Mouse (Mus musculus) hindbrain, embryonic 16.5 days (tissue): ENCODE measurements at regions not wholly inside any gene's neighbourhood (a gene's known extent, or its start where the extent isn't known, plus 50 kb on each side); places are given as distances from the start of the nearest gene placed in this dataset.
"Not testable (repeated sequence)": the region's sequence is repeated elsewhere in the genome, so short reads cannot be mapped to it uniquely, and the experiment has no call there.

Source experiments
- ATAC-seq: fragments of 200-750 bp; cut with Nextera tagmentation; 2 replicates; pipeline ENCODE4 v1.8.0; 2017; ENCODE audit warnings: moderate TSS enrichment, moderate library complexity
- H3K27ac ChIP-seq: fragments of 300-500 bp; sonication (generic); 2 replicates; pipeline ENCODE4 v1.5.1; 2014; ENCODE audit warnings: low read depth, mild to moderate bottlenecking, control low read depth, low read length, moderate library complexity
- H3K27me3 ChIP-seq: fragments of 300-500 bp; sonication (generic); replicated peaks from 2 replicates; pipeline ENCODE4 v1.6.1; 2014; ENCODE audit warnings: low read length; ENCODE audit not compliant: control insufficient read depth, insufficient read depth
- H3K36me3 ChIP-seq: fragments of 300-500 bp; sonication (generic); 2 replicates; pipeline ENCODE4 v1.6.1; 2014; ENCODE audit warnings: mild to moderate bottlenecking, low read length, moderate library complexity, mixed read lengths; ENCODE audit not compliant: control insufficient read depth, insufficient read depth
- H3K4me1 ChIP-seq: fragments of 300-500 bp; sonication (generic); 2 replicates; pipeline ENCODE4 v1.6.1; 2014; ENCODE audit warnings: low read depth, low read length; ENCODE audit not compliant: control insufficient read depth, insufficient read depth
- H3K4me2 ChIP-seq: fragments of 300-500 bp; sonication (generic); 2 replicates; pipeline ENCODE4 v1.6.1; 2014; ENCODE audit warnings: mild to moderate bottlenecking, low read length, control low read depth, moderate library complexity
- H3K4me3 ChIP-seq: fragments of 300-500 bp; sonication (generic); 2 replicates; pipeline ENCODE4 v1.5.1; 2014; ENCODE audit warnings: mild to moderate bottlenecking, low read length, control low read depth, moderate library complexity
- H3K9ac ChIP-seq: fragments of 300-500 bp; sonication (generic); 2 replicates; pipeline ENCODE4 v1.6.1; 2014; ENCODE audit warnings: low read depth, mild to moderate bottlenecking, control low read depth, low read length, moderate library complexity
- H3K9me3 ChIP-seq: fragments of 300-500 bp; sonication (generic); 2 replicates; pipeline ENCODE4 v1.6.1; 2014; ENCODE audit warnings: mild to moderate bottlenecking, low read length, moderate library complexity; ENCODE audit not compliant: control insufficient read depth
- whole genome bisulfite sequencing: fragments of 180-500 bp; shearing (Covaris S2); extraction: QIAGEN DNeasy Blood & Tissue Kit; methylation state at CpG from one replicate; pipeline ENCODE4 v1.1.7; 2014; 5-methylcytosine and 5-hydroxymethylcytosine counted together

DNA sequence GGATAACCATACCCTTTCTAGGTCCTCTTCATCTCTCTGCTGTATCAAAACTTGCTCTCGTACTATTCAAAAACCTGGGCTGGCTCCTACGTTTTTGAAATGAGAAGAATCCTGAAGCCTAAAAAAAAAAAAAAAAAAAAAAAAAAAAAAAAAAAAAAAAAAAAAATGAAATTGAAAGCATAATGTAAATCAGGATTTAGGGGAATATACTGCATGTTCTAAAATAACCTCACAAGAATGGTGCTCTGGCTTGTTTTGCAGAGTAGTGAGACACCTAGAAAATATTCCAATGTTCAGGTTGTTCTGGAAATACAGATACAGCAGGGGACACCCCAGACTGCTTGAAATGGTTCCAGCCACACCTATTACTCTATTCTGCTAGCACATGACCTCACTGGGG is 442.0 kb downstream of the Lmo7 start:
- Histone ChIP-seq H3K4me3 (no peak overlapping the region), H3K4me1 (no peaks in the 10 kb centered on the region), H3K9me3 (no peaks in the 10 kb centered on the region), H3K4me2 (no peak overlapping the region), H3K36me3 (no peaks in the 10 kb centered on the region), H3K27ac (no peak overlapping the region), H3K9ac (no peak overlapping the region), H3K27me3 (no peaks in the 10 kb centered on the region)
- ATAC-seq = no peak
- 74% methylated on average over 2 of the region's 2 CpGs for WGBS

DNA sequence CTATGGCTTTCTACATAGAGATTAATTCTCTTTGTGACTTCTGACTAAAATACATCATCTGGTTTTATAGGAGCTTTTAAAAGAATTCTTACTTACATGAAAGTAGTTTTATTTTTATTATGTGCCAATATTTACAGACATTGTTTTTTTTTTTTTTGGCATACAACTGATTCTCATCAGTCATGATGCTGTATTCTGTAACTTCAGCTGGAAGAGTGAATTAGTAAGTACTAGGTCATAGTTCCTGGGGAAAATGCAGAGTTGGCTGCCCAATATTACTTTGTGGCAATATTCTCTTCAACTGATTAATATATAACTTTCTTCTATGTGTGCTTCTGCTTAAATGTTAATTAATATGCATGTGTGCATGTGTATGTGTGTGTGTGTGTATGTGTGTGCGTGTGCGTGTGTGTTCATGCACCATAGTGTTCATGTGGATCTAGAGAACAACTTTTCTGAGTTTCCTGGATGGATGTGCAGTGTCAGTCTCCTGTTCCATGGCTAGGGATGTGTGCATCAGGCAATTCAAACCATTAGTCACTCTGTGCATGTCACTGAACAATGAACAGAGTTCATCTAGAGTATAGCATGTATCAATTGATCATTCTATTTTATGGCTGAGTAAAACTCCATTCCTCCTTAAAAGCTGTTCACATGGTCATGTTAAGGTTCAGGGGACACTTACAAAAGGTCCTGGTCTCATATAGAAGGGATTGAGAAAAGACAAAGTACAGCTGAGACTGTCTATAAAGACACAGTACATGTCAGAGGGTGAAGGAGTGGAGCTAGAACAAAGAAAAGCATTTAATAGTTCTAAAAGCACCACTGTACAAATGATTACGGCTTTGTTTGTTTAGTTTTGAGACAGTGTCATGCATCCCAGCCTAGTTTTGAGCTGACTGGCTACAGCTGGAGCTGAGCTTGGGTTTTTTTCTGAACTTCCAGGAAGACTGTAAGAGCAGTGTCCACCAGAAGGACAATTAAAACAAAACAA is 431.8 kb downstream of the Lmo7 start:
- Histone ChIP-seq H3K9me3 (no peaks in the 10 kb centered on the region), H3K27ac (no peak overlapping the region), H3K36me3 (no peaks in the 10 kb centered on the region), H3K4me1 (no peaks in the 10 kb centered on the region), H3K9ac (no peak overlapping the region), H3K27me3 (no peaks in the 10 kb centered on the region), H3K4me3 (no peak overlapping the region), H3K4me2 (no peak overlapping the region)
- WGBS = 73% methylated on average over 3 of the region's 3 CpGs
- ATAC-seq = no peak

DNA sequence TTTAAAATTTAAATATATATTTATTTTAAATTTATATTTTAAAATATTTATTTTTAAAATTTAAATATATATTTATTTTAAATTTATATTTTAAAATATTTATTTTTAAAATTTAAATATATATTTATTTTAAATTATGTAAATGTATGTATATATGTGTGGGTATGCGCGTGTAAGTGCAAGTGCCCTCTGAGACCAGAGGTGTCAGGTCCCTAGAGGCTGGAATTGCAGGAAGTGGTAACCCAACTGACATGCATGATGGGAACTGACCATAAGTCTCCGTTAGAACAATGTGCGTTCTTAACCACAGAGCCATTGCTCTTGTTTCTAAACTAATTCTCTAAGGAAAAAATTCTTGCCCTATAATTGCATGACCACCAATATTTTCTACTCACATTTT is 420.7 kb downstream of the Lmo7 start:
- not testable (repeated sequence) for H3K27ac ChIP-seq, H3K36me3 ChIP-seq, H3K4me2 ChIP-seq, H3K27me3 ChIP-seq, H3K9ac ChIP-seq, ATAC-seq, H3K4me3 ChIP-seq, H3K9me3 ChIP-seq, H3K4me1 ChIP-seq
- 94% methylated on average over 4 of the region's 4 CpGs for WGBS

DNA sequence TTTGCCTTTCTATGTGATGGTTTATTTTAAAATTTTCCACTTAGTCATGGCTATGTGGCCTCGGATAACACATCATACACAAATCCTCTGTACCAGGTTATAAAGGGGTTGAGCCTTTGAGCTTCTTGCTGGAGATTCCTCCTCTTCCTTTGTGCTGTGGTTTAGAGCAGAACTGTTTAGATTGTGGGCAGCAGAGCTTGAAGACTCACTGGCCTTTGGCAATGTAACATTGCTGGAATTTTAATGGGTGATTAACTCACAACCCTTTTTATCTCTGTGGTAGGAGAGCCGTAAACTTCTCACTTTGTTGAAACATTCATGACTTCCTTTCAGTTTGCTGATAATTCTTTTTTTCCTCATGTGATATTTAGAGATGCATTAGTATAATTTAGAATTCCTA is 413.0 kb downstream of the Lmo7 start:
- Histone ChIP-seq H3K4me2 (no peak overlapping the region), H3K27ac (no peak overlapping the region), H3K4me1 (no peaks in the 10 kb centered on the region), H3K9ac (no peak overlapping the region), H3K9me3 (no peaks in the 10 kb centered on the region), H3K27me3 (no peaks in the 10 kb centered on the region), H3K36me3 (no peaks in the 10 kb centered on the region), H3K4me3 (no peak overlapping the region)
- no peak for ATAC-seq
- 43% methylated on average over 2 of the region's 2 CpGs for WGBS

DNA sequence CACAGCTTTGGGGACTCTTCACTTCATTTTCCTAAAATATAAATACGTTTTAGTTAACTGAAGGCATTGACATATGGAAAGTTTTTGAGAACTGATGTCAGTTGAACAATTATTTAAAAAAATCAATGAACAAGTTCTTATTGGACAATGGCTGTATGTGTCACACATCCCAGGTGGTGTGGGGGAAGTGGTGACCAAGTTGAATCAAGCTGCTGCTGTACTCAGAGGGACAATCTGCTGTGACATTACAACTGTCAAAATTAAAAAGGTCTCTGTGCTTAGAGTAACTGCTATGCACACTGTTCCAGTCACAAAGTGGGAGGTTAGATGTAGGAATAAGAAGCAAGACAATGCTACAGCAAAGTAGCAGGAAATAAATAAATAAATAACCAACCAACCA is 409.2 kb downstream of the Lmo7 start:
- Histone ChIP-seq H3K9ac (no peak overlapping the region), H3K36me3 (no peaks in the 10 kb centered on the region), H3K27ac (no peak overlapping the region), H3K27me3 (no peaks in the 10 kb centered on the region), H3K9me3 (no peaks in the 10 kb centered on the region), H3K4me2 (no peak overlapping the region), H3K4me1 (no peaks in the 10 kb centered on the region), H3K4me3 (no peak overlapping the region)
- no peak for ATAC-seq
- 89% methylated on average over 1 of the region's 1 CpGs for WGBS

DNA sequence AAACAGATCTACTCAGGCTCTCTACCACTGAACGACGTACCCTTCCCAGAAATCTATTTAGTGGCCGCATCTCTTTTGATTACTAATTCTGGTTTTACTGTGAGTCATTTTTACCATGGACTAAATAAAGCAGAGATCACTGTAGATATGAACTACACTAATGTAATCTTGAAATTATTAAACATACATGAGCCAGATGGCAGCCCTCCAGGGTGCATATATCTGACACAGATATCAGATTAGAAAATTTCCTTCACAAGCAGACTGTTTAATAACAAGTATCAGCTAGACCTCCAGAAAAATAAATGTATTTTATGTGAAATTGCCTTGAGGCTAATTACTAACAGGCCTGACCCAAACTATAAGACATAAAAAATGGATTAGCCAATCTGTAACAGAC is 388.4 kb downstream of the Lmo7 start:
- no peak overlapping the region for H3K4me3 ChIP-seq
- WGBS = 65% methylated on average over 3 of the region's 3 CpGs

DNA sequence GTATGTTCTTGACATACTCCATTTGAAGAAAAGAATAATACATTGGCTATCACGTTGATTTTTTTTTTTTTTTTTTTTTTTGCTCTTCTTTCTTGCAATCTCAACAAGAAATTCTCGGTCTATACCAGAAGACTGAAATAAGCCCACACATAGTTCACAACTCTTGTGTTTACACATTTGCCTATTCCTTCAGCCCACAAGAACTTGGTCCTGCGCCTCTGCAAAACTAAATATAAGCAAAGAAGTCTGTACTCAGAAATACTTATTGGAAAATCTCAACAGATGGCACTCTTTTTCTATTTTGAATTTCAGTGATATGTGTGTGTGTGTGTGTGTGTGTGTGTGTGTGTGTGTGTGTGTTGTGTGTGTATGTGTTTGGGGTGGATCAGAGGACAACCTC is 376.4 kb downstream of the Lmo7 start:
- no peak for ATAC-seq

More for the DNA sequence above, 388.4 kb downstream of the Lmo7 start:
- H3K4me1 ChIP-seq = no peaks in the 10 kb centered on the region
- no peaks in the 10 kb centered on the region for H3K27me3 ChIP-seq
- no peaks in the 10 kb centered on the region for H3K9me3 ChIP-seq
- no peak overlapping the region for H3K4me2 ChIP-seq
- no peak overlapping the region for H3K9ac ChIP-seq
- H3K27ac ChIP-seq = no peak overlapping the region
- no peaks in the 10 kb centered on the region for H3K36me3 ChIP-seq
- no peak for ATAC-seq

DNA sequence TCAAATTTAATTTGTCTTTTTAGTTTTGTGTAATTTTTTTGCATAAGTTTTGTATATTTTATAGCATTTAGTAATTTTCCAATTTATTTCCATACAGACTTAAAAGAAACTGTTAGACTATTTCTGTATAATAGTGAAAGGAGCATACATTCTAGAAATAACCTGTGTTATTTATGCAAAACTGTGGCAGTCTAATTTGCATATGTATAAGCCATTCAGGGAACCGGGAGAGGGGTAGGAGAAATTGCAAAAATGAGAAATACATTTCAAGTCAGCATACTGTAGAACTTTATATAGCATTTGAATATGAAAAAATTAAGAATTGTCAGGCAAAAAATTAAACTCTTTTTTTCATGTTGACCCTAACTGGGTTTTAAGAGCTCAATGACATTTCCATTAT is 364.3 kb downstream of the Lmo7 start:
- H3K27ac ChIP-seq = no peak overlapping the region
- no peak for ATAC-seq
- no peak overlapping the region for H3K4me3 ChIP-seq
- H3K27me3 ChIP-seq = no peaks in the 10 kb centered on the region
- no peaks in the 10 kb centered on the region for H3K36me3 ChIP-seq
- H3K9ac ChIP-seq = no peak overlapping the region
- WGBS = 32% methylated on average over 1 of the region's 1 CpGs
- no peaks in the 10 kb centered on the region for H3K9me3 ChIP-seq
- H3K4me1 ChIP-seq = no peaks in the 10 kb centered on the region
- no peak overlapping the region for H3K4me2 ChIP-seq

More for the DNA sequence above, 376.4 kb downstream of the Lmo7 start:
- H3K4me1 ChIP-seq = no peaks in the 10 kb centered on the region
- no peak overlapping the region for H3K4me2 ChIP-seq
- H3K27me3 ChIP-seq = no peaks in the 10 kb centered on the region
- H3K4me3 ChIP-seq = no peak overlapping the region
- no peak overlapping the region for H3K9ac ChIP-seq
- WGBS = 80% methylated on average over 3 of the region's 3 CpGs
- no peak overlapping the region for H3K27ac ChIP-seq
- no peaks in the 10 kb centered on the region for H3K36me3 ChIP-seq
- no peaks in the 10 kb centered on the region for H3K9me3 ChIP-seq

DNA sequence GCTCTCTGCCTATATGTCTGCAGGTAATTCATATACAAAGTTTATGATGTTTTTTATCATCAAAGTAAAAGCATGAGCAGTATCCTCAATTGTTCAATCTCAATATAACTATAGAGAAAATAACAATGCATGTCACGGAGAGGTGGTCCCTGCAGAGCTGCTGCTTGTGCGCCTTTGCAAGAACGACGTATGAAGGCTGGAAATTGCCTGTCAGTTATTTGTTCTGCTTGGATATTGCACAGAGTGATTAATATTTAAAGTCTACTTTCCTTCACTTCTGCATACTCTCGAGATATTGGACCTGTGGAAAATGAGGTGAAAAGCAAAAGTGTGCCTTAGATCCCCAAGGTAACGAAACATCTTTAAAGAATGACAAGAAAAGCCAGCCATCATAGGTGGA is 362.8 kb downstream of the Lmo7 start:
- Histone ChIP-seq H3K36me3 (no peaks in the 10 kb centered on the region), H3K9me3 (no peaks in the 10 kb centered on the region), H3K27ac (no peak overlapping the region), H3K27me3 (no peaks in the 10 kb centered on the region), H3K9ac (no peak overlapping the region), H3K4me1 (no peaks in the 10 kb centered on the region), H3K4me3 (no peak overlapping the region), H3K4me2 (no peak overlapping the region)
- 38% methylated on average over 6 of the region's 6 CpGs for WGBS
- ATAC-seq = no peak
